Mouse (Mus musculus): ENCODE measurements around the gene Gfer. TPM values are rescaled to one million over a fixed set of nuclear protein-coding genes. Genes with fewer than 3 reads are reported as not detected.

Gfer gene
- polyA plus RNA-seq, 1 experiment: 62.8 TPM

DNA sequence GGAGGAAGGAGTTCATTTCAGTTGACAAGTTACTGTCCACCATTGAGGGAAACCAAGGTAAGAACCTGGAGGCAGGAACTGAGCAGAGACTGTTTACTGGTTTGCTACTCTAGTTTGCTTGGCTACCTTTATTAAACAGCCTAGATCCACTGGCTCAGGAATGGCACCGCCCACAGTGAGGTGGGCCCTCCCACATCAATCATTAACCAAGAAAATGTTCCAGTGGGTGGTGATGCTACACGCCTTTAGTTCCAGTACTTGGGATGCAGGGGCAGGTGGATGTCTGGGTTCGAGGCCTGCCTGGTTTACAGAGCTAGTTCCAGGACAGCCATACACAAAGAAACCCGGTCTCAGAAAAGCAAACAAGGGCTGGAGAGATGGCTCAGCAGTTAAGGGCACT, 42.3 kb upstream of the Gfer start:
- H3K27me3 ChIP-seq (ENCODE audit: control insufficient read depth, insufficient read depth, insufficient read length): no peaks in the 10 kb centered on the region
- H3K79me2 ChIP-seq (ENCODE audit: control insufficient read depth, insufficient read depth): no peaks in the 10 kb centered on the region
- no peaks in the 10 kb centered on the region for H3K79me3 ChIP-seq (ENCODE audit: low read depth)
- no peak overlapping the region for H3ac ChIP-seq (ENCODE audit: control insufficient read depth, insufficient read length, low read depth)
- H3K4me3 ChIP-seq (ENCODE audit: insufficient read depth, poor library complexity, severe bottlenecking): no peak overlapping the region
- no peak for TF ChIP-seq USF1 (IDR thresholded peaks at IDR 0.05; ENCODE audit: low read depth)
- no peak for TF ChIP-seq MAX (IDR thresholded peaks at IDR 0.05)
- TF ChIP-seq CEBPB (IDR thresholded peaks at IDR 0.05; ENCODE audit: low read depth): no peak
- no peak for TF ChIP-seq FOSL1 (IDR thresholded peaks at IDR 0.05; ENCODE audit: insufficient read depth, low read length, poor library complexity, severe bottlenecking)
- TF ChIP-seq CTCF (IDR thresholded peaks at IDR 0.05; ENCODE audit: control insufficient read depth, insufficient read depth, insufficient read length): no peak
- TF ChIP-seq MYOD1 (IDR thresholded peaks at IDR 0.05; ENCODE audit: control insufficient read depth, insufficient read length, low read depth): no peak
- no peak for TF ChIP-seq MYOG (IDR thresholded peaks at IDR 0.05; ENCODE audit: control insufficient read depth, extremely low read depth, insufficient read length)
- no peaks in the 10 kb centered on the region for H3K36me3 ChIP-seq (ENCODE audit: control insufficient read depth, insufficient read depth)

DNA sequence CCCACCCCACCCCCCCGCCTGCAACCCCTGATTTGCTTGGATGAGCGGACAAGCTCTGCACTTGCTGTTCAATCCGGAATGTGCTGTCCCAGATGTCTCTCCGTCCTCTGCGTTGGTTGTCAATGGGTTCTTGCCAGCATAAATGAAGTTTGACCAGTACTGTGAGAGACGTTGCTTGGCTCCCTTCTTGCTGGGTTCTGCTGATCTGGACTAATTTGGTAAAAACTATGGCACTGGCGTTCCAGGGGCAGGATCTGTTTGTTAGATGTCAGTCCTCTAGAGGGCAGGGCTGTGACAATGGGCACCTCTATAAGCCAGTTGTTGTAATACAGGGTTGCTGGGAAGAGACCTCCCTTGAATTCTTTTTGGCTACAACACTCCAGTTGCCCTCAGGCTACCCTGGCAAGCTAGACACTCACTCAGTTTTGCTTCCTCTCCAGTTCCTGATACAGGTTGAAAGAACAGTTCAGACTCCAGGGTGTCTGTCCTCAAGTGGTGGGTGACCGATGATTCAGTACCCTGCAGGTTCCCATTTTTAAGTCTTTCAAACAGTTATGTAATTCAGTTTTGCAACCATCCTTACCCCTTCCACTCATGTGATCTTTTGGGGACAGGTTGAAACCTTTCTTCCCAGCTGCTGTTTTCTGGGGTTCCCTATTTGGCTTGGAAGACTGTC, 41.3 kb upstream of the Gfer start:
- H3K27me3 ChIP-seq (ENCODE audit: control insufficient read depth, insufficient read depth, insufficient read length): peaks cover 6% of the 10 kb centered on the region
- H3K4me3 ChIP-seq (ENCODE audit: insufficient read depth, poor library complexity, severe bottlenecking): peak overlapping the region; percentile 61
- no peaks in the 10 kb centered on the region for H3K79me3 ChIP-seq (ENCODE audit: low read depth)
- TF ChIP-seq USF1 (IDR thresholded peaks at IDR 0.05; ENCODE audit: low read depth): no peak
- no peak for TF ChIP-seq MAX (IDR thresholded peaks at IDR 0.05)
- TF ChIP-seq MYOG (IDR thresholded peaks at IDR 0.05; ENCODE audit: control insufficient read depth, extremely low read depth, insufficient read length): no peak
- no peak for TF ChIP-seq FOSL1 (IDR thresholded peaks at IDR 0.05; ENCODE audit: insufficient read depth, low read length, poor library complexity, severe bottlenecking)
- no peak for TF ChIP-seq MYOD1 (IDR thresholded peaks at IDR 0.05; ENCODE audit: control insufficient read depth, insufficient read length, low read depth)
- TF ChIP-seq CTCF (IDR thresholded peaks at IDR 0.05; ENCODE audit: control insufficient read depth, insufficient read depth, insufficient read length): no peak
- H3ac ChIP-seq (ENCODE audit: control insufficient read depth, insufficient read length, low read depth): peak overlapping the region; percentile 88
- H3K79me2 ChIP-seq (ENCODE audit: control insufficient read depth, insufficient read depth): no peaks in the 10 kb centered on the region
- H3K36me3 ChIP-seq (ENCODE audit: control insufficient read depth, insufficient read depth): no peaks in the 10 kb centered on the region

DNA sequence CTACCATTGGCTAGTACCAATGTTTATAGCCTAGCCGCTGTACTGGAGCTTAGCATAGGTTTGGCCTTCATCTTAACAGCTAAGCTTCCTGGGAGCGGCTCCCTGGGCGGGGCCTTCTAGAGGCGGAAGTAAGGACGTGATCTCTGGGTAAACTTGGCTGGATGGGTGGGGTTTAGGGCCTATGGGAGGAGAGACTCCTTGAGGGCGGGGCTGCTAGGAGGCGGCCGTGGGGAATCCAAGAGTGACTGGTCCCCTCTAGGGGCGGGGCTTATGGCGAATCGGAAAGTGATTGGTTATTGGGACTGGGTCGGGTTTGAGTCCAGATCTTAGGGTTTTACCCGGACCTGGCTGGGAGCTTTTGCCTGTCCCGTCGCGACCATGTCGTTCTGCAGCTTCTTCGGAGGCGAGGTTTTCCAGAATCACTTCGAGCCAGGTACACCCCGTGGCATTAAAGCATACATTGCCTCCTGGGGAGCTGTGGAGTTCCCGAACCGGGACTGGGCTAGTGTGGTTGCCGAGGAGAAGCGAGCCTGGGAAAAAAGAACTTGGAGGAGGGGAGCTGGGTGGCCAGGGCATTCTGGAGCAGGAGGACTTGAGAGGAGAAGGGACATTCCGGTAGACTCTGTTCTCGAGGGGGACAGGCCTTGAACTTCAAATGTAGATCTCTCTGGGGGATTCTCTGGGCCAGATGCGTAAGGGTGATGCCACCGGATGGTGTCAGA, 40.5 kb upstream of the Gfer start, which contains the start of gene Msrb1:
TSS of gene Msrb1 (plus strand) at position 313 of the 722 bp plus-strand sequence.
- Histone ChIP-seq H3K36me3 (ENCODE audit: control insufficient read depth, insufficient read depth) (no peaks in the 10 kb centered on the region), H3ac (ENCODE audit: control insufficient read depth, insufficient read length, low read depth) (peak within 1 kb of the TSS; percentile 88), H3K79me2 (ENCODE audit: control insufficient read depth, insufficient read depth) (no peaks in the 10 kb centered on the region), H3K79me3 (ENCODE audit: low read depth) (no peaks in the 10 kb centered on the region), H3K27me3 (ENCODE audit: control insufficient read depth, insufficient read depth, insufficient read length) (peaks cover 6% of the 10 kb centered on the region), H3K4me3 (ENCODE audit: insufficient read depth, poor library complexity, severe bottlenecking) (peak within 1 kb of the TSS; percentile 61)
- TF ChIP-seq MYOG (IDR thresholded peaks at IDR 0.05; ENCODE audit: control insufficient read depth, extremely low read depth, insufficient read length) (no peak), MAX (IDR thresholded peaks at IDR 0.05) (no peak), CEBPB (IDR thresholded peaks at IDR 0.05; ENCODE audit: low read depth) (no peak), MYOD1 (IDR thresholded peaks at IDR 0.05; ENCODE audit: control insufficient read depth, insufficient read length, low read depth) (no peak), USF1 (IDR thresholded peaks at IDR 0.05; ENCODE audit: low read depth) (no peak), FOSL1 (IDR thresholded peaks at IDR 0.05; ENCODE audit: insufficient read depth, low read length, poor library complexity, severe bottlenecking) (no peak), CTCF (IDR thresholded peaks at IDR 0.05; ENCODE audit: control insufficient read depth, insufficient read depth, insufficient read length) (no peak)

DNA sequence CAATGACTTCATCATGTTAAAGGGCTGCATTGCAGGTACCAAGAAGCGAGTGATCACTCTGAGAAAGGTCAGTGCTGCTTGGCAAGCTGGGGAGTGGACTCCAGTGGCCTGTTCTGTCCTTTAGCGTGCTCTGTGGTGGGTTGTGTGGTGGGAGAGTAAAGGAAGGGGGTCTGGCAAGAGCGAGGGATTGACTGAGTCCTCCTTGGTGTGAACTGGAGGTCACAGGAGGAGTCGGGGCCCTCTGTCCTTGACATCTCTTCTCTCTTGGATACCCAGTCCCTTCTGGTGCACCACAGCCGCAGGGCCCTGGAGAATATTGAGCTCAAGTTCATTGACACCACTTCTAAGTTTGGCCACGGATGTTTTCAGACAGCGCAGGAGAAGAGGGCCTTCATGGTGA, 39.5 kb upstream of the Gfer start:
- Histone ChIP-seq H3K79me2 (ENCODE audit: control insufficient read depth, insufficient read depth) (no peaks in the 10 kb centered on the region), H3K79me3 (ENCODE audit: low read depth) (no peaks in the 10 kb centered on the region), H3ac (ENCODE audit: control insufficient read depth, insufficient read length, low read depth) (no peak overlapping the region), H3K36me3 (ENCODE audit: control insufficient read depth, insufficient read depth) (no peaks in the 10 kb centered on the region), H3K27me3 (ENCODE audit: control insufficient read depth, insufficient read depth, insufficient read length) (peaks cover 6% of the 10 kb centered on the region), H3K4me3 (ENCODE audit: insufficient read depth, poor library complexity, severe bottlenecking) (no peak overlapping the region)
- TF ChIP-seq USF1 (IDR thresholded peaks at IDR 0.05; ENCODE audit: low read depth) (no peak), MYOD1 (IDR thresholded peaks at IDR 0.05; ENCODE audit: control insufficient read depth, insufficient read length, low read depth) (no peak), FOSL1 (IDR thresholded peaks at IDR 0.05; ENCODE audit: insufficient read depth, low read length, poor library complexity, severe bottlenecking) (no peak), MAX (IDR thresholded peaks at IDR 0.05) (no peak), MYOG (IDR thresholded peaks at IDR 0.05; ENCODE audit: control insufficient read depth, extremely low read depth, insufficient read length) (no peak), CTCF (IDR thresholded peaks at IDR 0.05; ENCODE audit: control insufficient read depth, insufficient read depth, insufficient read length) (no peak), CEBPB (IDR thresholded peaks at IDR 0.05; ENCODE audit: low read depth) (no peak)

DNA sequence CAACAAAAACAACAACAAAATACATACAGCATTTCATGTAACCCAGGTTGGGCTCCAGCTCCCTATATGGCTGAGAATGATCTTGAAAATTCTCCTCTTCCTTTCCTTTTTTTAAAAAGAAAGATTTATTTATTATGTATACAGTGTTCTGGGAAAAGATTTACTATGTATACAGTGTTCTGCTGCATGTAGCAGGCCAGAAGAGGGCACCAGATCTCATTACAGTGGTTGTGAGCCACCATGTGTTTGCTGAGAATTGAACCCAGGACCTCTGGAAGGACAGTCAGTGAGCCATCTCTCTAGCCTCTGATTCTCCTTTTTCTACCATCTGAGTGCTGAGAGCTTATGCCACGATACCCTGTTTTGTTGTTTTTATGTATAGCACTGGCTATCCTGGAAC, 38.6 kb upstream of the Gfer start:
- TF ChIP-seq MYOD1 (IDR thresholded peaks at IDR 0.05; ENCODE audit: control insufficient read depth, insufficient read length, low read depth): no peak
- TF ChIP-seq MAX (IDR thresholded peaks at IDR 0.05): no peak
- TF ChIP-seq USF1 (IDR thresholded peaks at IDR 0.05; ENCODE audit: low read depth): no peak
- no peak for TF ChIP-seq FOSL1 (IDR thresholded peaks at IDR 0.05; ENCODE audit: insufficient read depth, low read length, poor library complexity, severe bottlenecking)
- TF ChIP-seq CTCF (IDR thresholded peaks at IDR 0.05; ENCODE audit: control insufficient read depth, insufficient read depth, insufficient read length): no peak
- TF ChIP-seq CEBPB (IDR thresholded peaks at IDR 0.05; ENCODE audit: low read depth): no peak
- TF ChIP-seq MYOG (IDR thresholded peaks at IDR 0.05; ENCODE audit: control insufficient read depth, extremely low read depth, insufficient read length): no peak
- Histone ChIP-seq H3ac (ENCODE audit: control insufficient read depth, insufficient read length, low read depth) (no peak overlapping the region), H3K36me3 (ENCODE audit: control insufficient read depth, insufficient read depth) (no peaks in the 10 kb centered on the region), H3K79me2 (ENCODE audit: control insufficient read depth, insufficient read depth) (no peaks in the 10 kb centered on the region), H3K79me3 (ENCODE audit: low read depth) (no peaks in the 10 kb centered on the region), H3K4me3 (ENCODE audit: insufficient read depth, poor library complexity, severe bottlenecking) (no peak overlapping the region), H3K27me3 (ENCODE audit: control insufficient read depth, insufficient read depth, insufficient read length) (peaks cover 6% of the 10 kb centered on the region)

All from C2C12 (cell line).